Comparison of ENCODE assay signal across 9 mouse cellular contexts in the genomic region with DNA sequence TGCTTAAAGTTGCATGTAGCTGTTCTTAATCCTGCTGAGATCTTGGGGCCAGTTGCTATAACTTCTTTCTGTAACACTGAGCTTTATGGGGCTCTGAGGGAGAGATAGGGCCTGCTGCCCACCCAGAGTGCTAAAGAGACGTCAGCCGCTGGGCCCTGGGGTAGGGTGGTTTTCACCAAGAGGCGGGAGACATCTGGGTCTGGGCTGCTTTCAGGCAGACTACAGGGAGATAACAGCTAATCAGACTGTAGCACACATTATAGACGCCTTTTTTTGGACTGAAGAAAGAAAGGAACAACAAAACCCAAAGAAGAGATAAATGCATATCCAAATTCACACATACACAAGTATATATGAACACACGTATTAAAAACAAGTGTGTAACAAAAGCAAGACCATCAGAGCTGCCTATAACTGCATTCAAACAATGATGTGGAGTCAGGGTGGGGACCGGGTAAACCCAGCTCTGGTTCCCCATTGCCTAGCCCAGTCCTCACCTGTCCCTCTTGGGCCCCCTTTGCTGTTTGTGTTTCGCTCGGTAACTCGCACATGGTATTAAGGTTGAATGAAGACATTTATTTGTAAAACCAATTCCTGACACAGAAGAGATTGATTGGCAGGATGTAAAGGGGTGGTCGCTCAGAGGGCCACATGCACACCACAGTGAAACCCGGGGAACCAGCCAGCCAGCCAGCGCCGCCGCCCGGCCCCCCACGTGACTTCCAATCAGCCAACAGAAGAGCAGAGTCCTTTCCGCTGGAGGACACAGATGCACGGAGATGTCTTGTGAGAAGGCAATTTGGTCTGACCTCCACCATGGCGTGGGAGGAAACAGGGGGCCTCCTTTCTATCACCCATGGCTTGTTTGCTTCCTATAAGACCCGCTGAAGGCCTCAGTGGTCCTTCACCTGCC. TPM values are rescaled to one million over a fixed set of nuclear protein-coding genes. Genes with fewer than 3 reads are reported as not detected.
DNase-seq lines count a peak whose midpoint lies in the region; ATAC-seq lines count a peak whose summit lies in the region.
"Had no signal": no experiment of that assay in that cellular context is flagged by ENCODE, and none has a peak within 500 bp of the region (broad histone marks: within the 10 kb centered on the region; RNA-seq: fewer than 3 reads in every experiment).

No protein-coding gene starts in this region.

- no peak for DNase-seq in heart, adult 11 months
- DNase-seq in c-Kit-positive CD71-positive TER-119-positive erythroid progenitor cells, embryonic 14.5 days (ENCODE audit: low spot score): peak; percentile 93
- DNase-seq in hindbrain, embryonic 11.5 days (ENCODE audit: low spot score): peak; percentile 75
- DNase-seq in naive thymus-derived CD4-positive, alpha-beta T cell, adult 2 months (ENCODE audit: low read depth): peak; percentile 12
- DNase-seq in urinary bladder, postnatal 36 days (ENCODE audit: low spot score in 2 of 2): no peak
- no peak for DNase-seq in layer of hippocampus, postnatal 14 days (ENCODE audit: low spot score in 2 of 2)

- ATAC-seq in heart, embryonic 14.5 days (ENCODE audit: insufficient number of reproducible peaks, insufficient read depth, low FRiP score, low read depth): 0 out of 2 replicates have a peak, but pooled peaks have one; percentile 60
- ATAC-seq in hindbrain, embryonic 11.5 days (ENCODE audit: low FRiP score): peak; percentile 93
- peak; percentile 77 for ATAC-seq in limb, embryonic 13.5 days (ENCODE audit: low FRiP score, low read depth)

- peak overlapping the region; percentile 67 for H3K9ac ChIP-seq in heart, embryonic 14.5 days (ENCODE audit: low read length)
- peak overlapping the region; percentile 40 for H3K9ac ChIP-seq in hindbrain, embryonic 11.5 days (ENCODE audit: low read depth, low read length)
- H3K9ac ChIP-seq in limb, embryonic 13.5 days: peak overlapping the region; percentile 50; the same call in 1 of the 2 replicates

- H3K4me3 ChIP-seq in heart, embryonic 14.5 days (ENCODE audit: control insufficient read depth in 1 of 2, insufficient read depth in 1 of 2, low read depth in 1 of 2, low read length in 2 of 2): peak overlapping the region; percentile 17 to 34
- peak overlapping the region; percentile 9; the same call in 1 of the 2 replicates for H3K4me3 ChIP-seq in hindbrain, embryonic 11.5 days (ENCODE audit: low read depth, low read length)
- H3K4me3 ChIP-seq in limb, embryonic 13.5 days: no peak overlapping the region; the same call in 1 of the 2 replicates
- H3K4me3 ChIP-seq: myocyte had no signal

- H3K4me1 ChIP-seq in heart, embryonic 14.5 days (ENCODE audit: control insufficient read depth in 2 of 2, insufficient read depth in 2 of 2, low read length in 2 of 2): peaks cover 28 to 32% of the 10 kb centered on the region in 2 experiments
- 0 out of 2 replicates have a peak, but pooled peaks cover 2% of the 10 kb centered on the region for H3K4me1 ChIP-seq in hindbrain, embryonic 11.5 days (replicated peaks; ENCODE audit: control insufficient read depth, insufficient read depth, low read length)
- peaks cover 56% of the 10 kb centered on the region for H3K4me1 ChIP-seq in limb, embryonic 13.5 days

- H3K27me3 ChIP-seq in heart, embryonic 14.5 days (ENCODE audit: control insufficient read depth, insufficient read depth, low read length): no peaks in the 10 kb centered on the region
- no peaks in the 10 kb centered on the region for H3K27me3 ChIP-seq in hindbrain, embryonic 11.5 days (ENCODE audit: control insufficient read depth, insufficient read depth, low read length)
- H3K27me3 ChIP-seq in limb, embryonic 13.5 days: no peaks in the 10 kb centered on the region

- no peaks in the 10 kb centered on the region for H3K9me3 ChIP-seq in heart, embryonic 14.5 days (ENCODE audit: control insufficient read depth, low read length)
- no peaks in the 10 kb centered on the region for H3K9me3 ChIP-seq in hindbrain, embryonic 11.5 days (ENCODE audit: control insufficient read depth, low read length)
- H3K9me3 ChIP-seq in limb, embryonic 13.5 days: no peaks in the 10 kb centered on the region

- H3K4me2 ChIP-seq in heart, embryonic 14.5 days (ENCODE audit: low read length): peak overlapping the region; percentile 69
- H3K4me2 ChIP-seq in hindbrain, embryonic 11.5 days (replicated peaks; ENCODE audit: low read depth, low read length): peak overlapping the region; percentile 39
- peak overlapping the region; percentile 56 for H3K4me2 ChIP-seq in limb, embryonic 13.5 days (replicated peaks)

- WGBS in heart, embryonic 14.5 days: 25% methylated on average over 20 of the region's 20 CpGs
- WGBS in hindbrain, embryonic 11.5 days: 32% methylated on average over 20 of the region's 20 CpGs
- WGBS in limb, embryonic 13.5 days: 38% methylated on average over 20 of the region's 20 CpGs

- H3K36me3 ChIP-seq in heart, embryonic 14.5 days (ENCODE audit: control insufficient read depth, insufficient read depth, low read length): no peaks in the 10 kb centered on the region
- H3K36me3 ChIP-seq in hindbrain, embryonic 11.5 days (ENCODE audit: control insufficient read depth, insufficient read depth, low read length): no peaks in the 10 kb centered on the region
- no peaks in the 10 kb centered on the region for H3K36me3 ChIP-seq in limb, embryonic 13.5 days

- peak overlapping the region; percentile 20 to 55 for H3K27ac ChIP-seq in heart, embryonic 14.5 days (replicated peaks in 1 of 2; ENCODE audit: control insufficient read depth in 1 of 2, insufficient read depth in 1 of 2, low read depth in 2 of 2, low read length in 2 of 2)
- peak overlapping the region; percentile 86 for H3K27ac ChIP-seq in hindbrain, embryonic 11.5 days (ENCODE audit: low read depth, low read length)
- peak overlapping the region; percentile 72 for H3K27ac ChIP-seq in limb, embryonic 13.5 days

RNA-seq across cellular contexts. Expression of a gene that starts 24.2 kb away (rescaled TPM):
- 9.2 and 9.5 TPM in 2 replicates for polyA plus RNA-seq in heart, embryonic 14.5 days (2014; fragmentation: Nextera tagmentation; extraction: Ambion mirVana)
- 46.1 TPM in 2 replicates for polyA plus RNA-seq in hindbrain, embryonic 11.5 days (2014; fragmentation: Nextera tagmentation; extraction: Ambion mirVana)
- 15.0 and 18.7 TPM in 2 replicates for polyA plus RNA-seq in limb, embryonic 13.5 days (2015; fragmentation: Nextera tagmentation; extraction: Ambion mirVana)
- total RNA-seq in layer of hippocampus, postnatal 14 days (2021): 100 to 1,000 TPM; 138 to 146 TPM

Comparison
In these comparisons a context has a peak if more than half of its experiments do, and no peak if none do; other contexts are left out.
1. DNase-seq: peak in c-Kit-positive CD71-positive TER-119-positive erythroid progenitor cells, embryonic 14.5 days (single experiment), hindbrain, embryonic 11.5 days (single experiment) and naive thymus-derived CD4-positive, alpha-beta T cell, adult 2 months (single experiment); none in heart, adult 11 months (single experiment), urinary bladder, postnatal 36 days (0 of 2) and layer of hippocampus, postnatal 14 days (0 of 2).
2. Peak in every context shown above with its lines, with median percentiles within 50 percentile points of each other: ATAC-seq, H3K27ac ChIP-seq, H3K4me2 ChIP-seq and H3K9ac ChIP-seq.